Mouse (Mus musculus) intestine, embryonic 16.5 days (tissue): Measurements from ENCODE around the gene Stk38l. TPM values are rescaled to one million over a fixed set of nuclear protein-coding genes. Genes with fewer than 3 reads are reported as not detected.

ENCODE experiments used
- ATAC-seq: fragments of 200-750 bp; cut with Nextera tagmentation; 2 replicates; pipeline ENCODE4 v1.8.0; 2017; ENCODE audit warnings: moderate TSS enrichment, moderate library complexity
- H3K27ac ChIP-seq: fragments of 300-500 bp; sonication (generic); 2 replicates; pipeline ENCODE4 v1.5.1; 2014; ENCODE audit warnings: mild to moderate bottlenecking, low read length
- H3K27me3 ChIP-seq: fragments of 300-500 bp; sonication (generic); replicated peaks from 2 replicates; pipeline ENCODE4 v1.6.1; 2014; ENCODE audit warnings: low read length, control low read depth, mixed read lengths; ENCODE audit not compliant: control insufficient read depth, insufficient read depth
- H3K36me3 ChIP-seq: fragments of 300-500 bp; sonication (generic); 2 replicates; pipeline ENCODE4 v1.6.1; 2014; ENCODE audit warnings: low read length, control low read depth; ENCODE audit not compliant: control insufficient read depth, insufficient read depth
- H3K4me1 ChIP-seq: fragments of 300-500 bp; sonication (generic); 2 replicates; pipeline ENCODE4 v1.6.1; 2014; ENCODE audit warnings: low read length, control low read depth, mixed read lengths; ENCODE audit not compliant: control insufficient read depth, insufficient read depth
- H3K4me2 ChIP-seq: fragments of 300-500 bp; sonication (generic); 2 replicates; pipeline ENCODE4 v1.6.1; 2014; ENCODE audit warnings: low read depth, low read length, control low read depth
- H3K4me3 ChIP-seq: fragments of 300-500 bp; sonication (generic); 2 replicates; pipeline ENCODE4 v1.5.1; 2014; ENCODE audit warnings: mild to moderate bottlenecking, low read length
- H3K9ac ChIP-seq: fragments of 300-500 bp; sonication (generic); 2 replicates; pipeline ENCODE4 v1.6.1; 2014; ENCODE audit warnings: low read depth, low read length
- H3K9me3 ChIP-seq: fragments of 300-500 bp; sonication (generic); 2 replicates; pipeline ENCODE4 v1.6.1; 2016; ENCODE audit warnings: low read length, control low read depth; ENCODE audit not compliant: control insufficient read depth
- WGBS: fragments of 180-500 bp; shearing (Covaris S2); extraction: QIAGEN DNeasy Blood & Tissue Kit; methylation state at CpG from one replicate; pipeline ENCODE4 v1.1.7; 2014; 5-methylcytosine and 5-hydroxymethylcytosine counted together
- polyA plus RNA-seq: library from polyadenylated mRNA; unstranded; fragments of >200 nt; fragmentation: Nextera tagmentation; extraction: Ambion mirVana; gene quantifications from 2 replicates; pipeline ENCODE4 v1.2.1, GENCODE M21; 2015

Gene Stk38l
- polyA plus RNA-seq, 1 experiment from 2014 or later = 17.9 TPM

GRCm38 (mm10) chr6:146821958-146822357 lies 97.2 kb downstream of the Stk38l start:
- Histone ChIP-seq H3K27me3 (no peaks in the 10 kb centered on the region), H3K9ac (no peak overlapping the region), H3K9me3 (no peaks in the 10 kb centered on the region), H3K4me2 (no peak overlapping the region), H3K4me1 (no peaks in the 10 kb centered on the region), H3K36me3 (no peaks in the 10 kb centered on the region), H3K4me3 (no peak overlapping the region), H3K27ac (no peak overlapping the region)
- 67% methylated on average over 13 of the region's 13 CpGs for WGBS
- no peak for ATAC-seq

DNA sequence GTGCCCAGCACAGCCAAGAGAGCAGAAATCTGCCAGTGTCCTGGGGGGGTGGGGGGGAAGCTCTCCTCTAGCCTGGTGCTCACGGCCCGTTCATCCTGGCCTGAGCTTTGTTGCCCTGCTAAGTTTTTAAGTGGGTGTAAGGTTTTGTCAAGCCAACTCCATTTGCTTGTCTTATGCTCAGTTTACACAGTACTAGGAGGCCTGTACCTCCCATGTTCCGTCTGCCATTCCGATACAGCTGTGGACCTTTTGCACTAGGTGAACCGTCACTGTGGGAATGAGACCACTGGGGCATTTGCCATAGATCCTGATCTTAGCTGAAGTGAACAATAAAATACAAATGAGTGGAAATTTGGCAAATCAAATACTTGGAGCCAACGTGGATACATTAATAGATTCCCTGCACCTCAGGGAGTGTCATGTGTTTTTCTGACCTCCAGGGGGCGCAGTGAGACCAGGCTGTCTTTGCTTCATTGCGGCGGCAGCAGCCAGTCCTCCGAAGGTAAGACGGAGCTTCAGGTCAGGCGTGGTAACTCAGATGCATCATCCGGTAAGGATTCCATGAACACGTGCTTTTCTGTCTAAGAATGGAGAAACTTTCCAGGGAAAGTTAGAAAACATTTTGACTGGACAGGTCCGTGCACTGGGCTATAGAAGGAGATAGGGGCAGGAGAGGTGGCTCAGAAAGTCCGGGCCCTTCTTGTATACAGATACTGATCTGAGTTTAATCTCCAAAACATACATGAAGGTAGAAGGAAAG lies 100.1 kb downstream of the Stk38l start:
- no peak overlapping the region for H3K27ac ChIP-seq
- H3K4me3 ChIP-seq = no peak overlapping the region
- H3K9me3 ChIP-seq = no peaks in the 10 kb centered on the region
- H3K9ac ChIP-seq = no peak overlapping the region
- WGBS = 37% methylated on average over 16 of the region's 16 CpGs
- no peaks in the 10 kb centered on the region for H3K4me1 ChIP-seq
- H3K4me2 ChIP-seq = no peak overlapping the region
- ATAC-seq = peak; percentile 46; the same call in 1 of the 2 replicates
- no peaks in the 10 kb centered on the region for H3K27me3 ChIP-seq
- no peaks in the 10 kb centered on the region for H3K36me3 ChIP-seq

DNA sequence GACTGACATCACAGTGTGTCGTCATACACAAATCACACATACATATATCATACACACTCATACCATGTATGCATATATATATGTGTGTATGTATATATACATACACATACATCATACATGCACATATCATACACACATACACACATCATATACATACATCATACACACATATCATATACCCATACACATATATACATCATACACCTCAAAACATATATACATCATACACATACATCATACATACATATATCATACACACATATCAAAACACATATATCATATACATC lies 100.6 kb downstream of the Stk38l start:
- no peak overlapping the region for H3K4me3 ChIP-seq
- no peaks in the 10 kb centered on the region for H3K36me3 ChIP-seq
- H3K4me2 ChIP-seq = no peak overlapping the region
- no peak overlapping the region for H3K9ac ChIP-seq
- H3K9me3 ChIP-seq = no peaks in the 10 kb centered on the region
- H3K27ac ChIP-seq = no peak overlapping the region
- 77% methylated on average over 1 of the region's 1 CpGs for WGBS
- no peak for ATAC-seq
- H3K4me1 ChIP-seq = no peaks in the 10 kb centered on the region
- no peaks in the 10 kb centered on the region for H3K27me3 ChIP-seq

Other genes with a start within 250 kb of the Stk38l start
- gene Itpr2, start 222.8 kb upstream of the Stk38l start, polyA plus RNA-seq = 7.5 and 8.5 TPM in 2 replicates
- 86.0 and 86.6 TPM in 2 replicates for gene Fgfr1op2, start 147.8 kb upstream of the Stk38l start, polyA plus RNA-seq
- gene Ints13, start 147.2 kb upstream of the Stk38l start, polyA plus RNA-seq = 44.3 and 47.4 TPM in 2 replicates
- 105 and 110 TPM in 2 replicates for gene Med21, start 82.4 kb upstream of the Stk38l start, polyA plus RNA-seq
- gene Tm7sf3, start 82.2 kb upstream of the Stk38l start, polyA plus RNA-seq = 33.2 and 36.7 TPM in 2 replicates
- 2.3 and 2.6 TPM in 2 replicates for gene Arntl2, start 71.1 kb downstream of the Stk38l start, polyA plus RNA-seq
- gene Smco2, start 125.1 kb downstream of the Stk38l start, polyA plus RNA-seq = not detected in 2 replicates
- gene Ppfibp1, start 163.5 kb downstream of the Stk38l start, polyA plus RNA-seq = 31.8 and 33.3 TPM in 2 replicates
- 0.10 and 0.11 TPM in 2 replicates for gene 1700034J05Rik, start 229.4 kb downstream of the Stk38l start, polyA plus RNA-seq